Mouse (Mus musculus) MEL (cell line): ENCODE results near the gene Tmc6.

Experiments
- CHD2 ChIP-seq: IDR thresholded peaks from 2 replicates; pipeline ENCODE4 v1.6.1; 2011; ENCODE audit warnings: low read length, improper control_type of control experiment
- MEF2A ChIP-seq: IDR thresholded peaks from 2 replicates; pipeline ENCODE4 v1.6.1; 2014; ENCODE audit warnings: low read depth, mild to moderate bottlenecking, inconsistent platforms, low read length, improper control_type of control experiment; ENCODE audit not compliant: poor library complexity, insufficient replicate concordance, severe bottlenecking; ENCODE audit errors: extremely low read depth

DNA sequence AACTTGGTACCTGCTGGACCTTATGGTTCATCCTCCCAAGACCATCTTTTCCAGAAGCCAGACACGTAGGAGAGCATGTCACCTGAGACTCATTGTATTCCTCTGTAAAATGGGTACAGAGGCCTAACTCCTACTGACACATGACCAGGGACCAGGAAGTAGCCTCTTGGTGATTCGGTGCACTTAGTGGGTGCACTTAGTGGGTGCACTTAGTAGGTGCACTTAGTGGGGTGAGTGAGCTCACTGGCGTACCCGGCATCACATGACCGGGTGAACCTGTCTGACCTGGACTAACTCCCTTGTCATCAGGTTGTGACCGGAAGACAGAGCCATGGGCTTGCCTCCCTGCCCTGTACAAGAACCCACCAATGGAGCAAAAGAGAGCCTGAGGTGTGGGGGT is 24.8 kb upstream of the Tmc6 start:
- no peak for TF ChIP-seq CHD2
- TF ChIP-seq MEF2A, result no peak
